Mouse (Mus musculus) ES-E14 (cell line): ENCODE measurements around the gene Rmdn2.

Source experiments
- CHD2 ChIP-seq: IDR thresholded peaks from 2 replicates; pipeline ENCODE4 v1.6.1; 2014; ENCODE audit warnings: mild to moderate bottlenecking, low read depth, low read length, inconsistent platforms
- HCFC1 ChIP-seq: IDR thresholded peaks from 2 replicates; pipeline ENCODE4 v1.6.1; 2012; ENCODE audit warnings: low read length, inconsistent platforms, borderline replicate concordance; ENCODE audit not compliant: insufficient read depth
- MAFK ChIP-seq: IDR thresholded peaks from 2 replicates; pipeline ENCODE4 v1.6.1; 2014; ENCODE audit warnings: mild to moderate bottlenecking, low read depth, low read length, inconsistent platforms; ENCODE audit not compliant: insufficient read depth
- ZC3H11A ChIP-seq: IDR thresholded peaks from 2 replicates; pipeline ENCODE4 v1.6.1; 2012; ENCODE audit warnings: low read depth, mild to moderate bottlenecking, inconsistent platforms, low read length, borderline replicate concordance
- ZNF384 ChIP-seq: IDR thresholded peaks from 2 replicates; pipeline ENCODE4 v1.6.1; 2012; ENCODE audit warnings: low read depth, low read length, inconsistent platforms

- TF ChIP-seq ZC3H11A (no peak), CHD2 (no peak), MAFK (no peak), ZNF384 (no peak), HCFC1 (no peak)
Observed at GRCm38 (mm10) chr17:79713276-79713642, 101.6 kb downstream of the Rmdn2 start.
